Mouse (Mus musculus): Measurements from ENCODE around the gene Nup188. TPM values are rescaled to one million over a fixed set of nuclear protein-coding genes. Genes with fewer than 3 reads are reported as not detected.

Nup188 gene
- total RNA-seq (2023): 51.3 TPM

GRCm38 (mm10) chr2:30286192-30287026, at the start of gene Nup188, which contains the start of gene Dolk:
Gene Nup188, plus strand, starts transcription at chr2:30286397.
Gene Dolk, minus strand, starts transcription at chr2:30286334.

GRCm38 (mm10) chr2:30237199-30237880, 48.9 kb upstream of the Nup188 start, which contains the start of gene Lrrc8a:
Gene Lrrc8a, plus strand, starts transcription at chr2:30237715.

GRCm38 (mm10) chr2:30240267-30240666, 45.9 kb upstream of the Nup188 start, which contains the start of gene Gm28035:
Gene Gm28035, plus strand, starts transcription at chr2:30240567.

GRCm38 (mm10) chr2:30265767-30266253, 20.4 kb upstream of the Nup188 start, which contains the start of gene Phyhd1:
Gene Phyhd1, plus strand, starts transcription at chr2:30266203.

GRCm38 (mm10) chr2:30280743-30281142, 5.5 kb upstream of the Nup188 start, which contains the start of gene Gm28038:
Gene Gm28038, plus strand, starts transcription at chr2:30281043.

GRCm38 (mm10) chr2:30358533-30359531, 72.6 kb downstream of the Nup188 start, which contains the start of gene Sh3glb2:
Gene Sh3glb2, minus strand, starts transcription at chr2:30359337.

GRCm38 (mm10) chr2:30363773-30364650, 77.8 kb downstream of the Nup188 start, which contains the start of gene Miga2:
Gene Miga2, plus strand, starts transcription at chr2:30364233.

GRCm38 (mm10) chr2:30392114-30392576, 105.9 kb downstream of the Nup188 start, which contains the start of gene Dolpp1:
Gene Dolpp1, plus strand, starts transcription at chr2:30392254.

Other genes with a start within 250 kb of the Nup188 start
- 2.9 TPM for gene Wdr34, start 237.5 kb upstream of the Nup188 start, total RNA-seq (2023)
- gene Set, start 229.0 kb upstream of the Nup188 start, total RNA-seq (2023): 256 TPM
- gene Pkn3, start 208.7 kb upstream of the Nup188 start, total RNA-seq (2023): 0.86 TPM
- gene Zdhhc12, start 192.7 kb upstream of the Nup188 start, total RNA-seq (2023): 13.0 TPM
- 71.3 TPM for gene Zer1, start 161.8 kb upstream of the Nup188 start, total RNA-seq (2023)
- 31.9 TPM for gene Tbc1d13, start 152.7 kb upstream of the Nup188 start, total RNA-seq (2023)
- gene Endog, start 114.9 kb upstream of the Nup188 start, total RNA-seq (2023): 16.4 TPM
- gene Spout1, start 107.9 kb upstream of the Nup188 start, total RNA-seq (2023): 26.0 TPM
- 11.6 TPM for gene Kyat1, start 80.5 kb upstream of the Nup188 start, total RNA-seq (2023)
- 72.8 TPM for gene Lrrc8a, start 48.7 kb upstream of the Nup188 start, total RNA-seq (2023)
- gene Gm28035, start 45.8 kb upstream of the Nup188 start, total RNA-seq (2023): 9.3 TPM
- 22.4 TPM for gene Phyhd1, start 20.2 kb upstream of the Nup188 start, total RNA-seq (2023)
- gene Gm28038, start 5.4 kb upstream of the Nup188 start, total RNA-seq (2023): not detected
- gene Dolk, start 63 bp upstream of the Nup188 start, total RNA-seq (2023): 8.6 TPM
- gene Sh3glb2, start 72.9 kb downstream of the Nup188 start, total RNA-seq (2023): 86.7 TPM
- gene Miga2, start 77.8 kb downstream of the Nup188 start, total RNA-seq (2023): 17.2 TPM
- 18.5 TPM for gene Dolpp1, start 105.9 kb downstream of the Nup188 start, total RNA-seq (2023)
- 16.5 TPM for gene Crat, start 129.4 kb downstream of the Nup188 start, total RNA-seq (2023)
- gene Ptpa, start 129.6 kb downstream of the Nup188 start, total RNA-seq (2023): 89.8 TPM
- gene Ier5l, start 187.8 kb downstream of the Nup188 start, total RNA-seq (2023): 0.24 TPM

Measured in CD8-positive naive resting alpha-beta T cell, adult 57 days (primary cell).